Mouse (Mus musculus): ENCODE results near the gene Olfr221. TPM values are rescaled to one million over a fixed set of nuclear protein-coding genes. Genes with fewer than 3 reads are reported as not detected.
"Not testable (repeated sequence)": the region's sequence is repeated elsewhere in the genome, so short reads cannot be mapped to it uniquely, and the experiment has no call there.

Olfr221 gene
- not detected in 2 replicates for polyA plus RNA-seq (2012; ENCODE audit: insufficient read depth, insufficient read length, missing spikeins)

DNA sequence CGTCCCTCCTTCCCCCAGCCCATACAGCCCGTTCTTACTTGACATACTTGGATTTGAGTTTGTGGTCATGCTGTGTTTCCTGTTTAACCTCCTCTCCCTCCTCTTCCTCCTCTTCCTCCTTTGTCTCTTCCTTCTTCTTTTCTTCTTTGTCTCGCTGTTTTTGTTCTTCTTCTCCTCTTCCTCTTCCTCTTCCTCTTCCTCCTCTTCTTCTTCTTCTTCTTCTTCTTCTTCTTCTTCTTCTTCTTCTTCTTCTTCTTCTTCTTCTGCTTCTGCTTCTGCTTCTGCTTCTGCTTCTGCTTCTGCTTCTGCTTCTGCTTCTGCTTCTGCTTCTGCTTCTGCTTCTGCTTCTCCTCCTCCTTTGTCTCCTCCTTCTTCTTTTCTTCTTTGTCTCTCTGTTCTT is at the start of gene Olfr221:
TSS of gene Olfr221 (minus strand) at position 101 of the 400 bp plus-strand sequence.
- H3K4me3 ChIP-seq (ENCODE audit: insufficient read depth, low read depth, low read length); H3K4me1 ChIP-seq (ENCODE audit: control insufficient read depth, insufficient read depth, insufficient read length, low read length); H3K27ac ChIP-seq (replicated peaks; ENCODE audit: low read depth, low read length): not testable (repeated sequence)

- Histone ChIP-seq H3K4me1 (ENCODE audit: control insufficient read depth, insufficient read depth, insufficient read length, low read length) (no peaks in the 10 kb centered on the region), H3K27ac (replicated peaks; ENCODE audit: low read depth, low read length) (no peak overlapping the region), H3K4me3 (ENCODE audit: insufficient read depth, low read depth, low read length) (no peak overlapping the region)
Measured at GRCm38 (mm10) chr14:52083083-52083482, 40.8 kb upstream of the Olfr221 start.

DNA sequence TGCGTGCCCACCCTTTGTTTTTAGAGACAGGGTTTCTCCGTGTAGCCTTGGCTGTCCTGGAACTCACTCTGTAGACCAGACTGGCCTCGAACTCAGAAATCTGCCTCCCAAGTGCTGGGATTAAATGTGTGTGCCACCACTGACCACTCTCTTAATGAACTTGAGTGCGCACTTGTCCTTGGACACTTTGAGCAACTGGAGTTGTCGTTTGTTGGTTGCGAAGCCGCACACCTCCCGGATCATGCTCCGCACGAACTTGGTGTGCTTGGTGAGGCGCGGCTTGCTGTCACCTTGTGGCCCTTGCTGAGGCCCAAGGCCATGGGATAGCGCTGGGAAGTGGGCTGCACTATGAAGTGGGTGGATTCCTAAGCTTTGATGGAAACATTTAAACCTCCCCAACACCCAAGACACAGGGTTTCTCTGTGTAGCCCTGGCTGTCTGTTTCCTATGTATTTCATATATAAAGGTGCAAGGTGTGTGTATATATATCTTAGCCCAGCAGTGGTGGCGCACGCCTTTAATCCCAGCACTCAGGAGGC is 29.4 kb upstream of the Olfr221 start:
- Histone ChIP-seq H3K27ac (replicated peaks; ENCODE audit: low read depth, low read length) (no peak overlapping the region), H3K4me3 (ENCODE audit: insufficient read depth, low read depth, low read length) (no peak overlapping the region), H3K4me1 (ENCODE audit: control insufficient read depth, insufficient read depth, insufficient read length, low read length) (no peaks in the 10 kb centered on the region)

- H3K4me1 ChIP-seq (ENCODE audit: control insufficient read depth, insufficient read depth, insufficient read length, low read length) = no peaks in the 10 kb centered on the region
- no peak overlapping the region for H3K27ac ChIP-seq (replicated peaks; ENCODE audit: low read depth, low read length)
- H3K4me3 ChIP-seq (ENCODE audit: insufficient read depth, low read depth, low read length) = no peak overlapping the region
Measured at GRCm38 (mm10) chr14:52066135-52066534, 23.9 kb upstream of the Olfr221 start.

DNA sequence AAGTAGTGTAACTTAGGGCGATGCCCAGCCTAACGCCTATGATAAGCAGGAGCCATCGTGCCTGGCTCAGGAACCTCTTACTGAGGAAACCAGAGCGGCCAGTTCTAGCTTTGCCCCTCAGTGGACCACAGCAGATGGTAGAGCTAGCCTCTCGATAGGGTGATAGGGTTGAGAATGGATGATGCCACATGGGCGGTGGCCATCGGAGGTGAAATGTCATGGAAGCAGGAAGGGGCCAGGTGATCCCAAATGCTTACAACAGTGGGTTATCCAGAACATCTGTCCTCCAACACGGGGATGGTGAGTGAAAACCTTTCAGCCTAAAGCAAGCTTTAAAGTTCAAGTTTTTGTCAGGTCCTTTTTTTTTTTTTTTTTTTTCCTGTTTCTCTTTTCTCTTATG is 19.5 kb upstream of the Olfr221 start:
- Histone ChIP-seq H3K4me1 (ENCODE audit: control insufficient read depth, insufficient read depth, insufficient read length, low read length) (0 out of 2 replicates have a peak, but pooled peaks cover 2% of the 10 kb centered on the region), H3K4me3 (ENCODE audit: insufficient read depth, low read depth, low read length) (no peak overlapping the region), H3K27ac (replicated peaks; ENCODE audit: low read depth, low read length) (no peak overlapping the region)

GRCm38 (mm10) chr14:52060800-52061199 is 18.5 kb upstream of the Olfr221 start:
- Histone ChIP-seq H3K4me1 (ENCODE audit: control insufficient read depth, insufficient read depth, insufficient read length, low read length) (0 out of 2 replicates have a peak, but pooled peaks cover 2% of the 10 kb centered on the region), H3K27ac (replicated peaks; ENCODE audit: low read depth, low read length) (no peak overlapping the region), H3K4me3 (ENCODE audit: insufficient read depth, low read depth, low read length) (no peak overlapping the region)

DNA sequence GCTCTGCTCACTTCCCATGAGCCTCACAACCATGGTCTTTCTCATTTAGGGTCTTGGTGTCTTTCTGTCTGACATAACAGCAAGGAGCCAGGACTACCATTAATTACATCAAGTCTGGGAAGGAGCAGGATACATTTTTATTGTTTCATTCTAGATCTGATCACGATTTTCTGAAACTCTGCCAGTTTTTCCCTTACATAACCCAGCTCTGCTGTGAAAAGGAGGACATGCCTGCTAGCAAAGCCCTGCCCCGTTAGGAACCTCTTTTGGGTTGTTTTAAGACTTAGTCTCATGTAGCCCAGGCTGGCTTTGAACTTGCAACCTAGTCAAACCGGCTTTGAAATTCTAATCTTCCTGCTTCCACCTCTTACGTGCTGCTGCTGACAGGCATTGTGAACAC is 17.7 kb upstream of the Olfr221 start:
- Histone ChIP-seq H3K4me1 (ENCODE audit: control insufficient read depth, insufficient read depth, insufficient read length, low read length) (0 out of 2 replicates have a peak, but pooled peaks cover 2% of the 10 kb centered on the region), H3K4me3 (ENCODE audit: insufficient read depth, low read depth, low read length) (no peak overlapping the region), H3K27ac (replicated peaks; ENCODE audit: low read depth, low read length) (no peak overlapping the region)

DNA sequence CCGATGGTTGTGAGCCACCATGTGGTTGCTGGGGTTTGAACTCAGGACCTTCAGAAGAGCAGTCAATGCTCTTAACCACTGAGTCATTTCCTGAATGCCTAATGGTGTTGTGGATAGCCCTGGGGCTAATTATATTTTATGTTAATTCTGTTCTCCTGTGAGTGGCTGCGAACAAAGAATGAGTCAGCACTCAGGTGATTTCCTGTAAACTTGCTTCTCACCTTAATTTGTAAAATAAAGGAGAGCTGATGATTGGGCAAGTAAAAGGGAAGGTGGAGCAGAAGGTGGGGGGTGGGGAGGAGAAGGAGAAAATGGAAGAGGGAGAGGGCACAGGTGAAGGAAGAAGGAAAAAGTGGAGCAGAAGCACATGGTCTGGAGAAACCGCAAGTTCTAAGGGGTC is 10.5 kb upstream of the Olfr221 start:
- not testable (repeated sequence) for H3K4me1 ChIP-seq (ENCODE audit: control insufficient read depth, insufficient read depth, insufficient read length, low read length); H3K27ac ChIP-seq (replicated peaks; ENCODE audit: low read depth, low read length); H3K4me3 ChIP-seq (ENCODE audit: insufficient read depth, low read depth, low read length)

- peaks cover 3% of the 10 kb centered on the region; the same call in 1 of the 2 replicates for H3K4me1 ChIP-seq (ENCODE audit: control insufficient read depth, insufficient read depth, insufficient read length, low read length)
- H3K27ac ChIP-seq (replicated peaks; ENCODE audit: low read depth, low read length) = no peak overlapping the region
- H3K4me3 ChIP-seq (ENCODE audit: insufficient read depth, low read depth, low read length) = no peak overlapping the region
Measured at GRCm38 (mm10) chr14:52045966-52046565, 3.8 kb upstream of the Olfr221 start.

- peaks cover 3% of the 10 kb centered on the region; the same call in 1 of the 2 replicates for H3K4me1 ChIP-seq (ENCODE audit: control insufficient read depth, insufficient read depth, insufficient read length, low read length)
Measured at GRCm38 (mm10) chr14:52044901-52045678, 2.8 kb upstream of the Olfr221 start.

GRCm38 (mm10) chr14:52043446-52043845 is 1.2 kb upstream of the Olfr221 start:
- no peak overlapping the region for H3K27ac ChIP-seq (replicated peaks; ENCODE audit: low read depth, low read length)
- peaks cover 3% of the 10 kb centered on the region; the same call in 1 of the 2 replicates for H3K4me1 ChIP-seq (ENCODE audit: control insufficient read depth, insufficient read depth, insufficient read length, low read length)
- H3K4me3 ChIP-seq (ENCODE audit: insufficient read depth, low read depth, low read length) = no peak overlapping the region

More at GRCm38 (mm10) chr14:52044901-52045678, 2.8 kb upstream of the Olfr221 start:
- no peak overlapping the region for H3K27ac ChIP-seq (replicated peaks; ENCODE audit: low read depth, low read length)
- no peak overlapping the region for H3K4me3 ChIP-seq (ENCODE audit: insufficient read depth, low read depth, low read length)

- H3K4me3 ChIP-seq (ENCODE audit: insufficient read depth, low read depth, low read length) = no peak overlapping the region
- no peaks in the 10 kb centered on the region for H3K4me1 ChIP-seq (ENCODE audit: control insufficient read depth, insufficient read depth, insufficient read length, low read length)
Measured at GRCm38 (mm10) chr14:52039332-52039731, 2.9 kb downstream of the Olfr221 start.

GRCm38 (mm10) chr14:52035926-52036325 is 6.3 kb downstream of the Olfr221 start:
- H3K27ac ChIP-seq (replicated peaks; ENCODE audit: low read depth, low read length) = no peak overlapping the region
- H3K4me3 ChIP-seq (ENCODE audit: insufficient read depth, low read depth, low read length) = no peak overlapping the region
- H3K4me1 ChIP-seq (ENCODE audit: control insufficient read depth, insufficient read depth, insufficient read length, low read length) = no peaks in the 10 kb centered on the region

More at GRCm38 (mm10) chr14:52039332-52039731, 2.9 kb downstream of the Olfr221 start:
- no peak overlapping the region for H3K27ac ChIP-seq (replicated peaks; ENCODE audit: low read depth, low read length)

DNA sequence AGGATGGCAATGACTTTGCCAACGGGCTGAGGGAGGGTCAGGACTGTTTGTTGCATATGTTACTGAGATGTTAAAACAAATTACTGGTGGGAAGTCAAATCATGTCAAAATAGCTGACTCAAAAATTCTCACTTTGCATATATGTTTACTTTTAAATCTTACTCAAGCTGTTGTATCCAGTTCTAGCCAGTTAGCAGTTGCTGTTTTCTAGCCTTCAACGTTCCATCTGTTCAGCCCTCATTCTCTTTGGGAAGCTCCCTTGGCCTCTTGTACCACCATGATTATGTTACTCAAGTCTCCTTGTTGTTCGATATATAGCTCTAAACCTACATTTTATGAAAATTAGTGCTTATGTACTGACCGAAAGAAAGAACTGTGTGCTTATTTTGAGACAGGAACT is 15.9 kb downstream of the Olfr221 start:
- H3K4me3 ChIP-seq (ENCODE audit: insufficient read depth, low read depth, low read length) = no peak overlapping the region
- no peak overlapping the region for H3K27ac ChIP-seq (replicated peaks; ENCODE audit: low read depth, low read length)
- H3K4me1 ChIP-seq (ENCODE audit: control insufficient read depth, insufficient read depth, insufficient read length, low read length) = peaks cover 6% of the 10 kb centered on the region; the same call in 1 of the 2 replicates

DNA sequence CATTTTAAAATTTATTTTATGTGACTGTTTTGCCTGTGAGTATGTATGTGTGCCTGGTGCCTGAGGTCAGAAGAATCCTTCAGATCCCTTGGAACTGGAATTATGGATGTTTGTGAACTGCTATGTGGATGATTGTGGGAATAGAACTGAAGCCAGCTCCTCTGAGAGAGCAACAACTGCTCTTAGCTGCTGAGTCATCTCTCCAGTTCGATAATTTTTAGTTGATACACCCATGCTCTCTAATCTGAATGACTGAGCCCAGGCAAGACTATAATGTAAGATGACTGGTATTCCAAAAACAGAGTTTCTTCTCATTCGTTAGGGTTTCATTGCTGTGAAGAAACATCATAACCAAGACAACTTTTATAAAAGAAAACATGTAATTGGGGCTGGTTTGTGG is 18.1 kb downstream of the Olfr221 start:
- no peak overlapping the region for H3K4me3 ChIP-seq (ENCODE audit: insufficient read depth, low read depth, low read length)
- peaks cover 6% of the 10 kb centered on the region; the same call in 1 of the 2 replicates for H3K4me1 ChIP-seq (ENCODE audit: control insufficient read depth, insufficient read depth, insufficient read length, low read length)
- H3K27ac ChIP-seq (replicated peaks; ENCODE audit: low read depth, low read length) = no peak overlapping the region
